ENCODE assay signal across 11 mouse cellular contexts in genomic region chr16:31035235-31035634, GRCm38 (mm10). TPM values are rescaled to one million over a fixed set of nuclear protein-coding genes. Genes with fewer than 3 reads are reported as not detected.
DNase-seq lines count a peak whose midpoint lies in the region; ATAC-seq lines count a peak whose summit lies in the region.
"Had no signal": no experiment of that assay in that cellular context is flagged by ENCODE, and none has a peak within 500 bp of the region (broad histone marks: within the 10 kb centered on the region; RNA-seq: fewer than 3 reads in every experiment).

No protein-coding gene starts in this region.

- ATAC-seq in hindbrain, embryonic 11.5 days (ENCODE audit: low FRiP score): no peak
- no peak for ATAC-seq in hindbrain, embryonic 14.5 days (ENCODE audit: low FRiP score)
- ATAC-seq in common myeloid progenitor, adult 5-6 weeks (replicated peaks; ENCODE audit: low read depth, poor library complexity, severe bottlenecking): peak; percentile 76
- no peak for ATAC-seq in forebrain, embryonic 14.5 days
- ATAC-seq: intestine, postnatal 0 days had no signal

- H3K4me1 ChIP-seq in hindbrain, embryonic 11.5 days (replicated peaks; ENCODE audit: control insufficient read depth, insufficient read depth, low read length): 0 out of 2 replicates have a peak, but pooled peaks cover 1% of the 10 kb centered on the region
- 0 out of 2 replicates have a peak, but pooled peaks cover 6% of the 10 kb centered on the region for H3K4me1 ChIP-seq in hindbrain, embryonic 14.5 days (replicated peaks; ENCODE audit: control insufficient read depth, insufficient read depth, low read length)
- peaks cover 15% of the 10 kb centered on the region for H3K4me1 ChIP-seq in forebrain, embryonic 14.5 days (ENCODE audit: control insufficient read depth, insufficient read depth, low read length)

- no peak overlapping the region for H3K4me2 ChIP-seq in hindbrain, embryonic 11.5 days (replicated peaks; ENCODE audit: low read depth, low read length)
- H3K4me2 ChIP-seq in hindbrain, embryonic 14.5 days (replicated peaks): no peak overlapping the region
- no peak overlapping the region for H3K4me2 ChIP-seq in forebrain, embryonic 14.5 days (ENCODE audit: low read length)

- no peak for DNase-seq in hindbrain, embryonic 11.5 days (ENCODE audit: low spot score)
- DNase-seq in hindbrain, embryonic 14.5 days (ENCODE audit: low spot score): no peak
- peak; percentile 36 for DNase-seq in CD4-positive helper T cell, adult 2 months (ENCODE audit: low read depth, low spot score)
- peak; percentile 17 for DNase-seq in liver
- DNase-seq in cerebellum, postnatal 36 days: no peak
- DNase-seq in urinary bladder, adult 18-20 months (ENCODE audit: low spot score in 2 of 2): no peak
- no peak for DNase-seq in forebrain, embryonic 14.5 days (ENCODE audit: low spot score)
- DNase-seq: gastrocnemius, adult 2 months; lung, postnatal 14 days had no signal

- H3K27ac ChIP-seq in hindbrain, embryonic 11.5 days (ENCODE audit: low read depth, low read length): 0 out of 2 replicates have a peak overlapping the region, but pooled peaks have one; percentile 58
- no peak overlapping the region for H3K27ac ChIP-seq in hindbrain, embryonic 14.5 days
- no peak overlapping the region for H3K27ac ChIP-seq in forebrain, embryonic 14.5 days (ENCODE audit: low read depth, low read length)
- H3K27ac ChIP-seq: gastrocnemius, adult 2 months had no signal

- no peaks in the 10 kb centered on the region for H3K36me3 ChIP-seq in hindbrain, embryonic 11.5 days (ENCODE audit: control insufficient read depth, insufficient read depth, low read length)
- H3K36me3 ChIP-seq in hindbrain, embryonic 14.5 days (replicated peaks; ENCODE audit: control insufficient read depth, insufficient read depth): no peaks in the 10 kb centered on the region
- no peaks in the 10 kb centered on the region for H3K36me3 ChIP-seq in forebrain, embryonic 14.5 days (ENCODE audit: control insufficient read depth, insufficient read depth, low read length)

- WGBS in hindbrain, embryonic 11.5 days: 65% methylated on average over 7 of the region's 7 CpGs
- 73% methylated on average over 7 of the region's 7 CpGs for WGBS in hindbrain, embryonic 14.5 days
- 71% methylated on average over 7 of the region's 7 CpGs for WGBS in forebrain, embryonic 14.5 days

- no peak overlapping the region for H3K4me3 ChIP-seq in hindbrain, embryonic 11.5 days (ENCODE audit: low read depth, low read length)
- H3K4me3 ChIP-seq in hindbrain, embryonic 14.5 days (replicated peaks; ENCODE audit: low read length): no peak overlapping the region
- no peak overlapping the region for H3K4me3 ChIP-seq in forebrain, embryonic 14.5 days (ENCODE audit: low read depth, low read length)
- H3K4me3 ChIP-seq: gastrocnemius, adult 2 months had no signal

- H3K27me3 ChIP-seq in hindbrain, embryonic 11.5 days (ENCODE audit: control insufficient read depth, insufficient read depth, low read length): no peaks in the 10 kb centered on the region
- H3K27me3 ChIP-seq in hindbrain, embryonic 14.5 days (ENCODE audit: control insufficient read depth, insufficient read depth, low read length): no peaks in the 10 kb centered on the region
- no peaks in the 10 kb centered on the region for H3K27me3 ChIP-seq in forebrain, embryonic 14.5 days (replicated peaks; ENCODE audit: control insufficient read depth, insufficient read depth, low read length)

- H3K9me3 ChIP-seq in hindbrain, embryonic 11.5 days (ENCODE audit: control insufficient read depth, low read length): no peaks in the 10 kb centered on the region
- no peaks in the 10 kb centered on the region for H3K9me3 ChIP-seq in hindbrain, embryonic 14.5 days (ENCODE audit: control insufficient read depth, low read length)
- no peaks in the 10 kb centered on the region for H3K9me3 ChIP-seq in forebrain, embryonic 14.5 days (replicated peaks; ENCODE audit: control insufficient read depth, low read length)

- no peak overlapping the region for H3K9ac ChIP-seq in hindbrain, embryonic 11.5 days (ENCODE audit: low read depth, low read length)
- H3K9ac ChIP-seq in hindbrain, embryonic 14.5 days: no peak overlapping the region
- H3K9ac ChIP-seq in forebrain, embryonic 14.5 days (ENCODE audit: low read length): no peak overlapping the region

RNA-seq across cellular contexts. Expression of gene Xxylt1, which starts 46.0 kb away (rescaled TPM):
- 11.3 and 11.6 TPM in 2 replicates for polyA plus RNA-seq in hindbrain, embryonic 11.5 days (2014; fragmentation: Nextera tagmentation; extraction: Ambion mirVana)
- 18.1 and 21.7 TPM in 2 replicates for polyA plus RNA-seq in hindbrain, embryonic 14.5 days (2014; fragmentation: Nextera tagmentation; extraction: Ambion mirVana)
- 10.3 and 11.6 TPM in 2 replicates for total RNA-seq in common myeloid progenitor, adult 5-6 weeks (2017)
- polyA plus RNA-seq in forebrain, embryonic 14.5 days (2014; fragmentation: Nextera tagmentation; extraction: Ambion mirVana): 8.3 and 8.5 TPM in 2 replicates

Comparison
In these comparisons a context has a peak if more than half of its experiments do, and no peak if none do; other contexts are left out.
1. DNase-seq: peak in CD4-positive helper T cell, adult 2 months (single experiment) and liver (single experiment); none in hindbrain, embryonic 11.5 days (single experiment), hindbrain, embryonic 14.5 days (single experiment), cerebellum, postnatal 36 days (0 of 2), urinary bladder, adult 18-20 months (0 of 2) and forebrain, embryonic 14.5 days (single experiment).